Mouse (Mus musculus) spleen, adult 2 months (tissue): ENCODE results near the gene Bpi.

Experiments used
- CTCF ChIP-seq: fragments of 200-500 bp; IDR thresholded peaks from 2 replicates; pipeline ENCODE4 v1.5.1; 2011; ENCODE audit warnings: mild to moderate bottlenecking, inconsistent platforms; ENCODE audit not compliant: insufficient read depth, insufficient read length, insufficient replicate concordance; ENCODE audit errors: extremely low read depth
- POLR2A ChIP-seq: fragments of 200-500 bp; IDR thresholded peaks from 2 replicates; pipeline ENCODE4 v1.6.1; 2011; ENCODE audit warnings: low read depth, low read length, inconsistent platforms

GRCm38 (mm10) chr2:158223497-158223896 lies 34.4 kb upstream of the Bpi start:
- no peak for TF ChIP-seq POLR2A
- TF ChIP-seq CTCF: no peak
